Mouse (Mus musculus): Measurements from ENCODE around the gene Pgs1. TPM values are rescaled to one million over a fixed set of nuclear protein-coding genes. Genes with fewer than 3 reads are reported as not detected.
A peak's percentile ranks its signal among the peaks of the same experiment; 100 is the strongest.

Pgs1 gene
- polyA plus RNA-seq, 1 experiment from 2014 or later = 120 TPM

- POLR2A ChIA-PET = interaction anchor here (1.4 kb wide), 1 partner anchor 15 kb away, joined by 3 read pairs; no protein-coding TSS in a partner anchor
- no peaks in the 10 kb centered on the region for H3K27me3 ChIP-seq
- ATAC-seq (no peak), DNase-seq (ENCODE audit: low read depth, low spot score) (no peak)
- in situ Hi-C loops (cut with MboI; ENCODE audit: low pct_unique_long_range_greater_than_20kb) = no loop called here
- no peak for TF ChIP-seq CTCF (IDR thresholded peaks at IDR 0.05)
- CTCF ChIA-PET = interaction anchor here (1.0 to 3.2 kb wide), 2 partner anchors 14 to 25 kb away, joined by 3 to 12 read pairs; partner anchors contain the start of gene Socs3
These were observed 2.3 kb upstream of the Pgs1 start for GRCm38 (mm10) chr11:117983770-117984169.

- no peaks in the 10 kb centered on the region for H3K27me3 ChIP-seq
- CTCF ChIA-PET = interaction anchor here (0.6 to 3.2 kb wide), 4 partner anchors 8 to 35 kb away, joined by 3 to 12 read pairs (median 4); partner anchors contain the start of gene Socs3
- POLR2A ChIA-PET = interaction anchor here (0.8 to 4.9 kb wide), 11 partner anchors 9 to 32 kb away, joined by 3 to 36 read pairs (median 5); partner anchors contain the start of gene Socs3
- DNase-seq (ENCODE audit: low read depth, low spot score) (no peak), ATAC-seq (no peak)
- in situ Hi-C loops (cut with MboI; ENCODE audit: low pct_unique_long_range_greater_than_20kb) = no loop called here
- TF ChIP-seq CTCF (IDR thresholded peaks at IDR 0.05) = no peak
These were observed 950 bp downstream of the Pgs1 start for GRCm38 (mm10) chr11:117987032-117987451.

GRCm38 (mm10) chr11:117987968-117988367, 1.9 kb downstream of the Pgs1 start:
- ATAC-seq (no peak), DNase-seq (ENCODE audit: low read depth, low spot score) (no peak)
- TF ChIP-seq CTCF (IDR thresholded peaks at IDR 0.05) = no peak
- in situ Hi-C loops (cut with MboI; ENCODE audit: low pct_unique_long_range_greater_than_20kb) = no loop called here
- no peaks in the 10 kb centered on the region for H3K27me3 ChIP-seq
- ChIA-PET POLR2A (interaction anchor here (0.8 to 4.9 kb wide), 10 partner anchors 8 to 40 kb away, joined by 3 to 36 read pairs (median 4); partner anchors contain the start of gene Socs3), CTCF (interaction anchor here (0.6 to 5.4 kb wide), 5 partner anchors 12 to 34 kb away, joined by 3 to 30 read pairs (median 4); partner anchors contain the start of gene Socs3)

DNA sequence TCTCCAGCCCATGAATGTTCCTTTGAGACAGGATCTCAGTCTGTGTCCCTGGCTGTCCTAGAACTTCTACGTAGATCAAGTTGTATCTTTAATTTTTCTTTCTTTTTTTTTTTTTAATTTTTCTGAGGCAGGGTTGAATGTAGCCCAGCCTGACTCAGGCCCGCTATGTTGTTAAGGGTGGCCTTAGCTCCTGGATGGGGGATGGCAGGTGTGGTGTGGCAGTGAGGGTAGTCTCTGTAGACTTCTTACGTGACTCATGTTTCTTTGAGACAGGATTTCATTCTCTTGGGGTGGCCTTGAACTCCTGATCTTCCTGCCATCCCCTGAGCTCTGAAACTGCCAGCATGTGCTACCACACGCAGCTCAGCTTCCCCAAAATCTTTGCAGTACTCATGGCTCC, 3.1 kb downstream of the Pgs1 start:
- ATAC-seq = no peak
- in situ Hi-C loops (cut with MboI; ENCODE audit: low pct_unique_long_range_greater_than_20kb) = no loop called here
- no peak for TF ChIP-seq CTCF (IDR thresholded peaks at IDR 0.05)
- CTCF ChIA-PET = interaction anchor here (0.7 to 5.4 kb wide), 10 partner anchors 9 to 124 kb away, joined by 3 to 30 read pairs (median 4); partner anchors contain the start of gene Socs3
- POLR2A ChIA-PET = interaction anchor here (0.6 to 4.9 kb wide), 11 partner anchors 9 to 240 kb away, joined by 3 to 36 read pairs (median 4); partner anchors contain the start of gene Socs3
- DNase-seq (ENCODE audit: low read depth, low spot score) = no peak
- H3K27me3 ChIP-seq = no peaks in the 10 kb centered on the region

DNA sequence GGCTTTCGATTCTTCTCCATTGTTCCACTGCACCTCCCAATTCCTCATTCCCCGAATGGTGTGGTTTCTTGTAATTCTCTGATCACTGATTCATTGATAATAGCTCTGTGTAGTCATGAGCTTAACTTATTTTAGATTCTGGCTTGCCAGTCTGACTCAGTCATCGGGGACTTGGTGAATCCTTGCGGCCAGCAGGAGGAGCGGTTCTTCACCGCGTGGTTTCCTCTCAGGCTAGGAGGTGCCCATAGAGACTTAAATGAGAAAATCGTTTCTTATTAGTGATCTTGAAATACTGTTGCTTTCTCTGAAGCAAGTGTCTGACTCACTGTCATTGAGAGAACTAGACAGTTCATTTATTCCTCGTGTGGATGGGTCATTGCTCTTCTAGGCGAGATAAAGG, 3.8 kb downstream of the Pgs1 start:
- in situ Hi-C loops (cut with MboI; ENCODE audit: low pct_unique_long_range_greater_than_20kb) = no loop called here
- TF ChIP-seq CTCF (IDR thresholded peaks at IDR 0.05) = no peak
- ChIA-PET POLR2A (interaction anchor here (0.6 to 4.9 kb wide), 7 partner anchors 14 to 239 kb away, joined by 3 to 36 read pairs (median 8); partner anchors contain the start of gene Socs3), CTCF (interaction anchor here (0.7 to 5.4 kb wide), 9 partner anchors 10 to 125 kb away, joined by 3 to 30 read pairs (median 4); partner anchors contain the start of gene Socs3)
- DNase-seq (ENCODE audit: low read depth, low spot score) (no peak), ATAC-seq (peak; percentile 40)
- no peaks in the 10 kb centered on the region for H3K27me3 ChIP-seq

GRCm38 (mm10) chr11:117991502-117992470, 5.7 kb downstream of the Pgs1 start:
- no peaks in the 10 kb centered on the region for H3K27me3 ChIP-seq
- DNase-seq (ENCODE audit: low read depth, low spot score) (no peak), ATAC-seq (no peak)
- TF ChIP-seq CTCF (IDR thresholded peaks at IDR 0.05) = no peak
- ChIA-PET POLR2A (interaction anchor here (1.2 to 3.0 kb wide), 3 partner anchors 12 to 18 kb away, joined by 3 to 9 read pairs (median 8); no protein-coding TSS in a partner anchor), CTCF (interaction anchor here (1.0 to 5.4 kb wide), 4 partner anchors 17 to 24 kb away, joined by 3 to 30 read pairs (median 9); partner anchors contain the start of gene Socs3)
- in situ Hi-C loops (cut with MboI; ENCODE audit: low pct_unique_long_range_greater_than_20kb) = no loop called here

- H3K27me3 ChIP-seq = no peaks in the 10 kb centered on the region
- ChIA-PET POLR2A (interaction anchor here (1.4 to 2.5 kb wide), 3 partner anchors 15 to 23 kb away, joined by 3 to 10 read pairs (median 5); no protein-coding TSS in a partner anchor), CTCF (interaction anchor here (0.9 to 2.0 kb wide), 2 partner anchors 19 to 26 kb away, joined by 3 to 6 read pairs; no protein-coding TSS in a partner anchor)
- TF ChIP-seq CTCF (IDR thresholded peaks at IDR 0.05) = no peak
- in situ Hi-C loops (cut with MboI; ENCODE audit: low pct_unique_long_range_greater_than_20kb) = no loop called here
- DNase-seq (ENCODE audit: low read depth, low spot score) (no peak), ATAC-seq (no peak)
These were observed 7.4 kb downstream of the Pgs1 start for GRCm38 (mm10) chr11:117993190-117994175.

- ChIA-PET CTCF (interaction anchor here (1.1 to 2.0 kb wide), 4 partner anchors 8 to 113 kb away, joined by 3 to 6 read pairs (median 5); partner anchors contain the start of gene Pgs1), POLR2A (interaction anchor here (1.2 to 2.5 kb wide), 5 partner anchors 12 to 25 kb away, joined by 3 to 10 read pairs (median 5); partner anchors contain the start of gene Socs3)
- no peak for TF ChIP-seq CTCF (IDR thresholded peaks at IDR 0.05)
- ATAC-seq = no peak
- H3K27me3 ChIP-seq = no peaks in the 10 kb centered on the region
- DNase-seq (ENCODE audit: low read depth, low spot score) = no peak
- in situ Hi-C loops (cut with MboI; ENCODE audit: low pct_unique_long_range_greater_than_20kb) = no loop called here
These were observed 8.4 kb downstream of the Pgs1 start for GRCm38 (mm10) chr11:117994250-117995057.
